Mouse (Mus musculus): ENCODE data around the gene Vdac2. TPM values are rescaled to one million over a fixed set of nuclear protein-coding genes. Genes with fewer than 3 reads are reported as not detected.

The Vdac2 gene
- total and polyA plus RNA-seq, 3 experiments: 268 to 475 (median 461) TPM

Other genes starting within 250 kb of the Vdac2 start
- not detected in 2 replicates for gene Dupd1, start 110.7 kb upstream of the Vdac2 start, total RNA-seq (2012; rRNA removed)
- not detected in 2 replicates for gene Dupd1, start 110.7 kb upstream of the Vdac2 start, total RNA-seq (2014; rRNA removed)
- gene Dupd1, start 110.7 kb upstream of the Vdac2 start, polyA plus RNA-seq (2012; ENCODE audit: insufficient read length, low read depth): not detected in 2 replicates
- gene Samd8, start 74.7 kb upstream of the Vdac2 start, total RNA-seq (2012; rRNA removed): 6.6 and 7.0 TPM in 2 replicates
- 9.0 and 9.5 TPM in 2 replicates for gene Samd8, start 74.7 kb upstream of the Vdac2 start, total RNA-seq (2014; rRNA removed)
- gene Samd8, start 74.7 kb upstream of the Vdac2 start, polyA plus RNA-seq (2012; ENCODE audit: insufficient read length, low read depth): 4.7 and 5.4 TPM in 2 replicates
- not detected in 2 replicates for gene Dusp13, start 74.1 kb upstream of the Vdac2 start, total RNA-seq (2012; rRNA removed)
- not detected in 2 replicates for gene Dusp13, start 74.1 kb upstream of the Vdac2 start, total RNA-seq (2014; rRNA removed)
- gene Dusp13, start 74.1 kb upstream of the Vdac2 start, polyA plus RNA-seq (2012; ENCODE audit: insufficient read length, low read depth): 0.34 TPM in 1 of 2 replicates, not detected in the other
- 30.4 and 34.9 TPM in 2 replicates for gene Comtd1, start 23.7 kb downstream of the Vdac2 start, total RNA-seq (2012; rRNA removed)
- gene Comtd1, start 23.7 kb downstream of the Vdac2 start, total RNA-seq (2014; rRNA removed): 13.3 and 14.2 TPM in 2 replicates
- 26.1 and 29.0 TPM in 2 replicates for gene Comtd1, start 23.7 kb downstream of the Vdac2 start, polyA plus RNA-seq (2012; ENCODE audit: insufficient read length, low read depth)
- not detected in 2 replicates for gene Zfp503, start 164.4 kb downstream of the Vdac2 start, total RNA-seq (2012; rRNA removed)
- gene Zfp503, start 164.4 kb downstream of the Vdac2 start, total RNA-seq (2014; rRNA removed): not detected in 2 replicates
- not detected in 2 replicates for gene Zfp503, start 164.4 kb downstream of the Vdac2 start, polyA plus RNA-seq (2012; ENCODE audit: insufficient read length, low read depth)
- gene Lrmda, start 194.5 kb downstream of the Vdac2 start, total RNA-seq (2012; rRNA removed): 0.63 and 0.89 TPM in 2 replicates
- 1.9 TPM in 2 replicates for gene Lrmda, start 194.5 kb downstream of the Vdac2 start, total RNA-seq (2014; rRNA removed)
- 2.8 and 3.7 TPM in 2 replicates for gene Lrmda, start 194.5 kb downstream of the Vdac2 start, polyA plus RNA-seq (2012; ENCODE audit: insufficient read length, low read depth)